Mouse (Mus musculus) liver, postnatal 0 days (tissue): ENCODE measurements around the gene Vps53.

Experiments used
- CTCF ChIP-seq: sonication (generic); IDR thresholded peaks from 2 replicates; pipeline ENCODE4 v1.5.1; 2016; ENCODE audit warnings: antibody characterized with exemption, low read depth
- EP300 ChIP-seq: IDR thresholded peaks from 2 replicates; pipeline ENCODE4 v1.6.1; 2016; ENCODE audit warnings: antibody characterized with exemption, low read depth, mild to moderate bottlenecking

DNA sequence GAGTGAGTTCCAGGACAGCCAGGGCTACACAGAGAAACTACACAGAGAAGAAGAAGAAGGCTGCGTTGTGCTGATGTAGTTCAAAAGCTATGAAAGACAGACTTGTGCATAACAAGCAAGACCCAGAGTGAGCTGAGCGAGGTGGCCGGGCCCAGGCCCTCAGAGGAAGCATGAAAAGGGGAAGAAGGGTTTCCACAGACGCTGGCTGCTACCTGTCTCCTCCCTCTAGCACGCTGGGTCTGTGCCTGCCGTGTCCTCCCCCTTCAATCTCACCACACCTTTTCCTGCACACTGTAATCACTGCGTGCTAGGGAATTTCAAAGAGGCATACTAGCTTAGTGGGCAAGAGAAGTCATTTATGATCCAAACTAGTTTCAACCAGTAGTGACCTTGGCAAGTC is 115.0 kb downstream of the Vps53 start:
- TF ChIP-seq CTCF (no peak), EP300 (no peak)
